Mouse (Mus musculus) CH12.LX (cell line): Measurements from ENCODE around the gene Mrpl51. TPM values are rescaled to one million over a fixed set of nuclear protein-coding genes. Genes with fewer than 3 reads are reported as not detected.

ENCODE experiments used
- DNase-seq: peaks from one replicate; pipeline ENCODE4 v3.0.0-alpha.2; 2013; ENCODE audit errors: extremely low read depth
- H3K27ac ChIP-seq: 2 replicates; pipeline ENCODE4 v1.5.1; 2012; ENCODE audit warnings: low read depth, mild to moderate bottlenecking, control low read depth, moderate library complexity; ENCODE audit not compliant: insufficient read depth
- H3K27me3 ChIP-seq: replicated peaks from 2 replicates; pipeline ENCODE3; 2012; ENCODE audit warnings: inconsistent platforms
- H3K36me3 ChIP-seq, 2 experiments: replicated peaks in 1 of 2; 2 replicates each; pipeline versions ENCODE3 to v1.6.1; 2012; ENCODE audit warnings: inconsistent platforms in 1 of 2, low read length in 1 of 2, mild to moderate bottlenecking in 1 of 2, mixed read lengths in 1 of 2, moderate library complexity in 1 of 2; ENCODE audit not compliant: control insufficient read depth in 1 of 2, insufficient read depth in 1 of 2
- H3K4me1 ChIP-seq, 2 experiments: 2 replicates each; pipeline ENCODE4 v1.6.1; 2012; ENCODE audit warnings: inconsistent platforms in 1 of 2, moderate library complexity in 1 of 2; ENCODE audit not compliant: insufficient read depth in 2 of 2, control insufficient read depth in 1 of 2
- H3K4me2 ChIP-seq: 2 replicates; pipeline ENCODE4 v1.6.1; 2012; ENCODE audit warnings: low read depth, mild to moderate bottlenecking, control low read depth; ENCODE audit not compliant: poor library complexity, insufficient read depth, severe bottlenecking
- H3K4me3 ChIP-seq, 3 experiments: fragments of 150-350 bp in 1 of 3; sonication (generic) in 1 of 3; replicated peaks in 1 of 3; 2 replicates each; pipeline versions ENCODE3 to v1.5.1; 2011 to 2012; ENCODE audit warnings: low read depth in 2 of 3, low read length in 2 of 3, mild to moderate bottlenecking in 2 of 3, moderate library complexity in 2 of 3, control low read depth in 1 of 3, improper control_type of control experiment in 1 of 3, inconsistent platforms in 1 of 3, mixed read lengths in 1 of 3; ENCODE audit not compliant: poor library complexity in 1 of 3
- H3K79me2 ChIP-seq: replicated peaks from 2 replicates; pipeline ENCODE4 v1.6.1; 2012; ENCODE audit warnings: mild to moderate bottlenecking, moderate library complexity; ENCODE audit not compliant: control insufficient read depth, poor library complexity, insufficient read depth, severe bottlenecking; ENCODE audit errors: extremely low read depth
- H3K9ac ChIP-seq: 2 replicates; pipeline ENCODE4 v1.6.1; 2012; ENCODE audit warnings: low read depth, mild to moderate bottlenecking, control low read depth, moderate library complexity; ENCODE audit not compliant: insufficient read depth
- H3K9me3 ChIP-seq: replicated peaks from 2 replicates; pipeline ENCODE3; 2012; ENCODE audit warnings: low read length, inconsistent platforms, mixed read lengths
- CHD1 ChIP-seq: IDR thresholded peaks from 2 replicates; pipeline ENCODE4 v1.6.1; 2012; ENCODE audit warnings: low read depth, low read length, improper control_type of control experiment, inconsistent platforms
- CTCF ChIP-seq, 2 experiments: IDR thresholded peaks in 1 of 2; conservative IDR thresholded peaks in 1 of 2; 2 replicates each; pipeline ENCODE4 v1.5.1; 2011 to 2012; ENCODE audit warnings: low read depth in 2 of 2, low read length in 2 of 2, improper control_type of control experiment in 1 of 2, inconsistent platforms in 1 of 2, mild to moderate bottlenecking in 1 of 2, moderate library complexity in 1 of 2
- E2F4 ChIP-seq: IDR thresholded peaks from 2 replicates; pipeline ENCODE4 v1.6.1; 2011; ENCODE audit warnings: low read depth, low read length, improper control_type of control experiment; ENCODE audit not compliant: insufficient replicate concordance
- ELF1 ChIP-seq: IDR thresholded peaks from 2 replicates; pipeline ENCODE4 v1.6.1; 2014; ENCODE audit warnings: low read depth, mild to moderate bottlenecking, inconsistent platforms, low read length, improper control_type of control experiment
- GABPA ChIP-seq: IDR thresholded peaks from 2 replicates; pipeline ENCODE4 v1.6.1; 2012; ENCODE audit warnings: low read depth, low read length, improper control_type of control experiment, inconsistent platforms; ENCODE audit not compliant: insufficient replicate concordance
- HCFC1 ChIP-seq: IDR thresholded peaks from 2 replicates; pipeline ENCODE4 v1.6.1; 2012; ENCODE audit warnings: low read depth, mild to moderate bottlenecking, inconsistent platforms, low read length, improper control_type of control experiment
- JUN ChIP-seq: IDR thresholded peaks from 2 replicates; pipeline ENCODE4 v1.6.1; 2011; ENCODE audit warnings: low read depth, mild to moderate bottlenecking, low read length, improper control_type of control experiment, moderate library complexity; ENCODE audit not compliant: insufficient read depth
- JUND ChIP-seq: conservative IDR thresholded peaks from 2 replicates; pipeline ENCODE4 v1.6.1; 2011; ENCODE audit warnings: low read depth, low read length, improper control_type of control experiment
- MAFK ChIP-seq: IDR thresholded peaks from 2 replicates; pipeline ENCODE4 v1.6.1; 2011; ENCODE audit warnings: low read length, improper control_type of control experiment; ENCODE audit not compliant: insufficient replicate concordance
- MAX ChIP-seq: IDR thresholded peaks from 2 replicates; pipeline ENCODE4 v1.6.1; 2011; ENCODE audit warnings: low read length, improper control_type of control experiment
- MAZ ChIP-seq: IDR thresholded peaks from 2 replicates; pipeline ENCODE4 v1.6.1; 2012; ENCODE audit warnings: low read depth, mild to moderate bottlenecking, inconsistent platforms, low read length, improper control_type of control experiment, moderate library complexity
- MXI1 ChIP-seq: IDR thresholded peaks from 2 replicates; pipeline ENCODE4 v1.6.1; 2011; ENCODE audit warnings: mild to moderate bottlenecking, low read depth, low read length, improper control_type of control experiment
- MYC ChIP-seq: IDR thresholded peaks from 2 replicates; pipeline ENCODE4 v1.6.1; 2011; ENCODE audit warnings: low read depth, mild to moderate bottlenecking, improper control_type of control experiment, low read length
- NELFE ChIP-seq: IDR thresholded peaks from 2 replicates; pipeline ENCODE4 v1.6.1; 2011; ENCODE audit warnings: low read depth, low read length, improper control_type of control experiment
- NRF1 ChIP-seq: IDR thresholded peaks from 2 replicates; pipeline ENCODE4 v1.6.1; 2014; ENCODE audit warnings: low read depth, mild to moderate bottlenecking, inconsistent platforms, low read length, improper control_type of control experiment, moderate library complexity
- PAX5 ChIP-seq: IDR thresholded peaks from 2 replicates; pipeline ENCODE4 v1.6.1; 2012; ENCODE audit warnings: low read length, inconsistent platforms, mixed read lengths
- POLR2AphosphoS2 ChIP-seq: IDR thresholded peaks from 2 replicates; pipeline ENCODE4 v1.6.1; 2011; ENCODE audit warnings: low read depth, low read length, improper control_type of control experiment
- RCOR1 ChIP-seq: conservative IDR thresholded peaks from 2 replicates; pipeline ENCODE4 v1.6.1; 2012; ENCODE audit warnings: low read depth, mild to moderate bottlenecking, inconsistent platforms, low read length, improper control_type of control experiment
- SIN3A ChIP-seq: IDR thresholded peaks from 2 replicates; pipeline ENCODE4 v1.6.1; 2012; ENCODE audit warnings: low read length, improper control_type of control experiment, inconsistent platforms
- SMC3 ChIP-seq: IDR thresholded peaks from 2 replicates; pipeline ENCODE4 v1.6.1; 2011; ENCODE audit warnings: low read depth, low read length, improper control_type of control experiment
- TBP ChIP-seq: conservative IDR thresholded peaks from 2 replicates; pipeline ENCODE4 v1.6.1; 2011; ENCODE audit warnings: low read depth, low read length, improper control_type of control experiment
- TCF12 ChIP-seq: IDR thresholded peaks from 2 replicates; pipeline ENCODE4 v1.6.1; 2014; ENCODE audit warnings: low read depth, mild to moderate bottlenecking, inconsistent platforms, low read length, improper control_type of control experiment
- ZC3H11A ChIP-seq: IDR thresholded peaks from 2 replicates; pipeline ENCODE4 v1.6.1; 2012; ENCODE audit warnings: low read depth, mild to moderate bottlenecking, inconsistent platforms, low read length, improper control_type of control experiment
- ZKSCAN1 ChIP-seq: IDR thresholded peaks from 2 replicates; pipeline ENCODE4 v1.6.1; 2012; ENCODE audit warnings: low read depth, inconsistent platforms, low read length, improper control_type of control experiment, borderline replicate concordance
- ZMIZ1 ChIP-seq: IDR thresholded peaks from 2 replicates; pipeline ENCODE4 v1.6.1; 2012; ENCODE audit warnings: low read depth, mild to moderate bottlenecking, inconsistent platforms, low read length, improper control_type of control experiment
- ZNF384 ChIP-seq: IDR thresholded peaks from 2 replicates; pipeline ENCODE4 v1.6.1; 2012; ENCODE audit warnings: low read depth, low read length, improper control_type of control experiment, inconsistent platforms
- dilution Hi-C: fragments of 300-500 bp; cut with MboI; formaldehyde crosslinking; loops from 2 replicates; pipeline ENCODE4 v1.14.3; 2020; ENCODE audit warnings: low sequenced_read_pairs; ENCODE audit not compliant: extremely low pct_unique_long_range_greater_than_20kb, extremely low pct_ligation_motif_present
- in situ Hi-C: fragments of 300-500 bp; cut with MboI; formaldehyde crosslinking; loops from 3 replicates; pipeline ENCODE4 v1.14.3; 2019; ENCODE audit warnings: low sequenced_read_pairs, low pct_ligation_motif_present, low pct_unique_long_range_greater_than_20kb, mixed read lengths
- polyA plus RNA-seq: library from polyadenylated mRNA; unstranded; fragments of >175 nt; gene quantifications from 2 replicates; pipeline ENCODE4 v1.2.1, GENCODE M21; 2012; ENCODE audit warnings: low read depth; ENCODE audit not compliant: insufficient read length
- total RNA-seq, 2 experiments: library from RNA; depleted of rRNA; stranded (reverse); fragments of 300-350 nt in 1 of 2; fragments of >200 nt in 1 of 2; gene quantifications; 2 replicates each; pipeline ENCODE4 v1.2.3; 2012 to 2014

Mrpl51 gene
- total and polyA plus RNA-seq, 3 experiments: 120 to 184 (median 161) TPM

DNA sequence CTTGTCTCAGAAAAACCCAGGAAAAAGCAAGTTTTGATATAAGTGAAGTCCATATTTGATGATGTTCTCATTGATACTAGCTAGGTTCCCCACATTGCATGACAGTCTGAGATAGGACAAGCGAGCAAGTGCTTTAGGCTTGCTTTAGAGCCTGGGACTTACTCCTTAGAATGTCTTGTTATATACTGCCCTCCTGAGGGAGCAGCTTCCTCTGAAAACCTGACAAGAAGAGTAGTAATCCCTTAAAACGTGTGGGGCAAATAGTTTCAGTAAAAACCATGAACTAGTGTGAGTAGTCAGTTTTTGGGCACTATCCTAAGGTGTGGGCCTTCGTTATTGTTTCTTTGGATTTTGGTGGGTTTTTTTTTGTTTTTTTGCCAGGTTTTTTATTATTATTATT lies 48.5 kb upstream of the Mrpl51 start:
- dilution Hi-C loops: no loop called here
- no peak for DNase-seq
- H3K9ac ChIP-seq: no peak overlapping the region
- H3K27ac ChIP-seq: no peak overlapping the region
- peaks cover 9 to 34% of the 10 kb centered on the region in 2 experiments for H3K4me1 ChIP-seq
- in situ Hi-C loops: no loop called here
- H3K36me3 ChIP-seq: peaks cover 56 to 76% of the 10 kb centered on the region in 2 experiments
- H3K4me2 ChIP-seq: no peak overlapping the region
- H3K79me2 ChIP-seq: peaks cover 18% of the 10 kb centered on the region
- H3K9me3 ChIP-seq: no peaks in the 10 kb centered on the region
- no peak overlapping the region for H3K4me3 ChIP-seq
- H3K27me3 ChIP-seq: no peaks in the 10 kb centered on the region
- TF ChIP-seq MAFK (no peak), JUN (no peak), SIN3A (no peak), TBP (no peak), ZNF384 (no peak), ELF1 (no peak), NELFE (no peak), MXI1 (no peak), CHD1 (no peak), MYC (no peak), POLR2AphosphoS2 (no peak)

DNA sequence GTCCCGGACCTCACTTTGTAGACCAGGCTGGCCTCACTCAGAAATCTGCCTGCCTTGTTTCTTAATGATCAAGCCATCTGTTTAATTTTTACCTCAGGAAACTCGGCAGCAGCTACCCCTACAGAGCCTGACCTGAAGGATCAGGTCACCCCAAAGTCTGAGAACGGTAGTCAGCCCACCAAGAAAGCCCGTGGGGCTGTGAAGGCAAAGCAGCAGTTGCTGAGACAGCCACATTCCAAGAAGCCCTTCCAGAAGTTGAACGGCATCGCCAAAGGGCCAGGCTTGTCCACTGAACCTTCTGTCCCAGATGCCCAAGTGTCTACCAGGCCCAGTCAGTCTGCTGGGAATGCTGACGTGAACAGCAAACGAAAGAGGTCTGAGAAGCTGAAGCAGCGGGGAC lies 47.7 kb upstream of the Mrpl51 start:
- H3K27ac ChIP-seq: peak overlapping the region; percentile 42; the same call in 1 of the 2 replicates

GRCm38 (mm10) chr6:125145001-125145400 lies 46.6 kb upstream of the Mrpl51 start, which contains the start of gene Iffo1:
Iffo1 (plus strand) TSS chr6:125145241.
- peak; percentile 93 for DNase-seq
- Histone ChIP-seq H3K36me3 (peaks cover 49 to 75% of the 10 kb centered on the region in 2 experiments), H3K4me2 (peak within 1 kb of the TSS; percentile 66), H3K4me3 (peak within 1 kb of the TSS; percentile 83 to 89 (median 87)), H3K4me1 (peaks cover 9 to 42% of the 10 kb centered on the region in 2 experiments), H3K27ac (peak within 1 kb of the TSS; percentile 42; the same call in 1 of the 2 replicates), H3K79me2 (peaks cover 18% of the 10 kb centered on the region), H3K9ac (peak within 1 kb of the TSS; percentile 66), H3K27me3 (no peaks in the 10 kb centered on the region), H3K9me3 (no peaks in the 10 kb centered on the region)
- dilution Hi-C loops: no loop called here
- in situ Hi-C loops: no loop called here
- TF ChIP-seq GABPA: no peak
- TF ChIP-seq POLR2AphosphoS2: peak; percentile 92
- TF ChIP-seq TBP: peak; percentile 71; the same call in 1 of the 2 replicates
- peak; percentile 56; the same call in 1 of the 2 replicates for TF ChIP-seq NELFE
- no peak for TF ChIP-seq JUN
- TF ChIP-seq CTCF (conservative IDR thresholded peaks at IDR 0.05 in 1 of 2, IDR thresholded peaks at IDR 0.05 in 1 of 2; ENCODE audit: low read depth in 2 of 2, low read length in 2 of 2): peak in 1 of 2 experiments; percentile 41; a peak in 2 of 4 replicates
- no peak for TF ChIP-seq ZC3H11A
- TF ChIP-seq MYC: no peak
- peak; percentile 53; the same call in 1 of the 2 replicates for TF ChIP-seq ELF1
- TF ChIP-seq SMC3: peak; percentile 16; the same call in 1 of the 2 replicates
- TF ChIP-seq RCOR1: no peak
- peak; percentile 83 for TF ChIP-seq ZMIZ1
- no peak for TF ChIP-seq PAX5
- peak; percentile 71 for TF ChIP-seq HCFC1
- TF ChIP-seq NRF1: 0 out of 2 replicates have a peak, but pooled peaks have one; percentile 23
- TF ChIP-seq TCF12: no peak
- no peak for TF ChIP-seq E2F4
- TF ChIP-seq MAX: no peak
- TF ChIP-seq JUND: no peak

More for the DNA sequence above, 47.7 kb upstream of the Mrpl51 start:
- Histone ChIP-seq H3K9me3 (no peaks in the 10 kb centered on the region), H3K36me3 (peaks cover 53 to 76% of the 10 kb centered on the region in 2 experiments), H3K79me2 (peaks cover 18% of the 10 kb centered on the region), H3K4me2 (no peak overlapping the region), H3K9ac (no peak overlapping the region), H3K27me3 (no peaks in the 10 kb centered on the region), H3K4me3 (no peak overlapping the region), H3K4me1 (peaks cover 9 to 41% of the 10 kb centered on the region in 2 experiments)
- no peak for DNase-seq
- no peak for TF ChIP-seq ZKSCAN1
- no peak for TF ChIP-seq MAZ
- in situ Hi-C loops (no loop called here), dilution Hi-C loops (no loop called here)
